Comparison of ENCODE assay signal across 15 mouse cellular contexts in genomic region chr1:45135152-45135714, GRCm38 (mm10).
DNase-seq lines count a peak whose midpoint lies in the region; ATAC-seq and TF ChIP-seq lines count a peak whose summit lies in the region.
"Had no signal": no experiment of that assay in that cellular context is flagged by ENCODE, and none has a peak within 500 bp of the region (broad histone marks: within the 10 kb centered on the region; RNA-seq: fewer than 3 reads in every experiment).

No protein-coding gene starts in this region.

- DNase-seq in intestine, embryonic 14.5 days (ENCODE audit: low spot score): peak; percentile 60
- no peak for DNase-seq in lung, adult 2 months
- DNase-seq in mesoderm, embryonic 11.5 days (ENCODE audit: low read depth, low spot score): peak; percentile 34
- DNase-seq in thymus, postnatal 10 days (ENCODE audit: low spot score in 2 of 2): no peak
- DNase-seq: adrenal gland, postnatal 25 days; forebrain, postnatal 0 days; gastrocnemius, postnatal 14 days; heart, postnatal 4 days; right cerebral cortex, postnatal 4 days had no signal

- H3K4me3 ChIP-seq in intestine, embryonic 14.5 days (ENCODE audit: low read depth, low read length): no peak overlapping the region
- no peak overlapping the region for H3K4me3 ChIP-seq in intestine, postnatal 0 days (ENCODE audit: low read depth, low read length)
- no peak overlapping the region for H3K4me3 ChIP-seq in lung, embryonic 16.5 days (ENCODE audit: low read length)
- no peak overlapping the region for H3K4me3 ChIP-seq in lung, adult 2 months (replicated peaks; ENCODE audit: extremely low read depth, low read depth, low read length)
- no peak overlapping the region for H3K4me3 ChIP-seq in embryonic facial prominence, embryonic 12.5 days
- H3K4me3 ChIP-seq: erythroblast, embryonic 14.5 days had no signal

- H3K9ac ChIP-seq in intestine, embryonic 14.5 days (ENCODE audit: low read length): no peak overlapping the region
- no peak overlapping the region for H3K9ac ChIP-seq in intestine, postnatal 0 days (ENCODE audit: low read depth, low read length)
- no peak overlapping the region for H3K9ac ChIP-seq in lung, embryonic 16.5 days (ENCODE audit: low read length)
- no peak overlapping the region for H3K9ac ChIP-seq in embryonic facial prominence, embryonic 12.5 days
- H3K9ac ChIP-seq: forebrain, postnatal 0 days had no signal

- no peaks in the 10 kb centered on the region; the same call in 1 of the 2 replicates for H3K4me1 ChIP-seq in intestine, embryonic 14.5 days (replicated peaks; ENCODE audit: control insufficient read depth, insufficient read depth, low read length)
- H3K4me1 ChIP-seq in intestine, postnatal 0 days (replicated peaks; ENCODE audit: control insufficient read depth, insufficient read depth, low read length): no peaks in the 10 kb centered on the region
- H3K4me1 ChIP-seq in lung, embryonic 16.5 days (replicated peaks; ENCODE audit: control insufficient read depth, insufficient read depth, low read length): no peaks in the 10 kb centered on the region
- no peaks in the 10 kb centered on the region for H3K4me1 ChIP-seq in lung, adult 2 months (ENCODE audit: control insufficient read depth, insufficient read depth, low read length)
- H3K4me1 ChIP-seq in embryonic facial prominence, embryonic 12.5 days: no peaks in the 10 kb centered on the region

- no peak for TF ChIP-seq POLR2A in lung, adult 2 months (IDR thresholded peaks at IDR 0.05; ENCODE audit: borderline replicate concordance, extremely low read depth, low read depth, low read length)

- WGBS in intestine, embryonic 14.5 days: 21% methylated on average over 6 of the region's 7 CpGs
- 27% methylated on average over 6 of the region's 7 CpGs for WGBS in intestine, postnatal 0 days
- 32% methylated on average over 6 of the region's 7 CpGs for WGBS in lung, embryonic 16.5 days
- WGBS in lung, adult 2 months: 35% methylated on average over 6 of the region's 7 CpGs
- 63% methylated on average over 6 of the region's 7 CpGs for WGBS in embryonic facial prominence, embryonic 12.5 days

- no peak for TF ChIP-seq CTCF in intestine, postnatal 0 days (IDR thresholded peaks at IDR 0.05; ENCODE audit: low read depth)
- TF ChIP-seq CTCF in lung, adult 2 months (IDR thresholded peaks at IDR 0.05; ENCODE audit: insufficient read depth, low read length): no peak

- no peak overlapping the region for H3K4me2 ChIP-seq in intestine, embryonic 14.5 days (ENCODE audit: low read length)
- H3K4me2 ChIP-seq in intestine, postnatal 0 days (replicated peaks; ENCODE audit: low read depth): no peak overlapping the region
- H3K4me2 ChIP-seq in lung, embryonic 16.5 days (ENCODE audit: low read depth, low read length): no peak overlapping the region
- H3K4me2 ChIP-seq in embryonic facial prominence, embryonic 12.5 days (replicated peaks): no peak overlapping the region
- H3K4me2 ChIP-seq: heart, embryonic 11.5 days had no signal

- H3K36me3 ChIP-seq in intestine, embryonic 14.5 days (ENCODE audit: control insufficient read depth, insufficient read depth, low read length): no peaks in the 10 kb centered on the region
- H3K36me3 ChIP-seq in intestine, postnatal 0 days (ENCODE audit: control insufficient read depth, insufficient read depth): no peaks in the 10 kb centered on the region
- no peaks in the 10 kb centered on the region for H3K36me3 ChIP-seq in lung, embryonic 16.5 days (ENCODE audit: control insufficient read depth, insufficient read depth, low read length)
- H3K36me3 ChIP-seq in embryonic facial prominence, embryonic 12.5 days: no peaks in the 10 kb centered on the region

- H3K27ac ChIP-seq in intestine, embryonic 14.5 days (ENCODE audit: low read depth): 0 out of 2 replicates have a peak overlapping the region, but pooled peaks have one; percentile 16
- H3K27ac ChIP-seq in intestine, postnatal 0 days (ENCODE audit: low read depth, low read length): no peak overlapping the region
- no peak overlapping the region for H3K27ac ChIP-seq in lung, embryonic 16.5 days (ENCODE audit: low read length)
- no peak overlapping the region for H3K27ac ChIP-seq in embryonic facial prominence, embryonic 12.5 days

- peak; percentile 79 for ATAC-seq in intestine, embryonic 14.5 days (replicated peaks; ENCODE audit: low FRiP score, low TSS enrichment, low read depth)
- ATAC-seq in intestine, postnatal 0 days: no peak
- ATAC-seq in lung, embryonic 16.5 days (ENCODE audit: low read depth): peak; percentile 31; the same call in 1 of the 2 replicates
- ATAC-seq in embryonic facial prominence, embryonic 12.5 days (ENCODE audit: insufficient number of reproducible peaks, insufficient read depth, low FRiP score, low TSS enrichment): peak; percentile 52; the same call in 1 of the 2 replicates
- no peak for ATAC-seq in megakaryocyte, adult 5-6 weeks (ENCODE audit: poor library complexity, severe bottlenecking)
- ATAC-seq: forebrain, postnatal 0 days had no signal

- no peaks in the 10 kb centered on the region for H3K9me3 ChIP-seq in intestine, embryonic 14.5 days (ENCODE audit: control insufficient read depth, low read length)
- H3K9me3 ChIP-seq in intestine, postnatal 0 days (ENCODE audit: control insufficient read depth): no peaks in the 10 kb centered on the region
- no peaks in the 10 kb centered on the region for H3K9me3 ChIP-seq in lung, embryonic 16.5 days (ENCODE audit: control insufficient read depth, low read length)
- no peaks in the 10 kb centered on the region for H3K9me3 ChIP-seq in embryonic facial prominence, embryonic 12.5 days

- H3K27me3 ChIP-seq in intestine, embryonic 14.5 days (replicated peaks; ENCODE audit: control insufficient read depth, insufficient read depth, low read length): no peaks in the 10 kb centered on the region
- H3K27me3 ChIP-seq in intestine, postnatal 0 days (replicated peaks; ENCODE audit: control insufficient read depth, insufficient read depth, low read length): no peaks in the 10 kb centered on the region
- no peaks in the 10 kb centered on the region for H3K27me3 ChIP-seq in lung, embryonic 16.5 days (ENCODE audit: control insufficient read depth, insufficient read depth, low read depth, low read length)
- H3K27me3 ChIP-seq in embryonic facial prominence, embryonic 12.5 days: no peaks in the 10 kb centered on the region

Comparison
In these comparisons a context has a peak if more than half of its experiments do, and no peak if none do; other contexts are left out.
1. ATAC-seq: peak in intestine, embryonic 14.5 days (single experiment), lung, embryonic 16.5 days (single experiment) and embryonic facial prominence, embryonic 12.5 days (single experiment); none in intestine, postnatal 0 days (single experiment) and megakaryocyte, adult 5-6 weeks (single experiment).
2. DNase-seq: peak in intestine, embryonic 14.5 days (single experiment) and mesoderm, embryonic 11.5 days (single experiment); none in lung, adult 2 months (single experiment) and thymus, postnatal 10 days (0 of 2).